Mouse (Mus musculus): ENCODE measurements at regions not wholly inside any gene's neighbourhood (a gene's known extent, or its start where the extent isn't known, plus 50 kb on each side); places are given as distances from the start of the nearest gene placed in this dataset.
A peak's percentile ranks its signal among the peaks of the same experiment; 100 is the strongest.

- no peak for DNase-seq (ENCODE audit: low spot score)
These were observed 380.3 kb upstream of the Adgrl2 start for GRCm38 (mm10) chr3:149370517-149371227.

GRCm38 (mm10) chr3:149367888-149368287 is 377.5 kb upstream of the Adgrl2 start:
- no peak for DNase-seq (ENCODE audit: low spot score)

GRCm38 (mm10) chr3:149360164-149360563 is 369.8 kb upstream of the Adgrl2 start:
- DNase-seq (ENCODE audit: low spot score): no peak

DNA sequence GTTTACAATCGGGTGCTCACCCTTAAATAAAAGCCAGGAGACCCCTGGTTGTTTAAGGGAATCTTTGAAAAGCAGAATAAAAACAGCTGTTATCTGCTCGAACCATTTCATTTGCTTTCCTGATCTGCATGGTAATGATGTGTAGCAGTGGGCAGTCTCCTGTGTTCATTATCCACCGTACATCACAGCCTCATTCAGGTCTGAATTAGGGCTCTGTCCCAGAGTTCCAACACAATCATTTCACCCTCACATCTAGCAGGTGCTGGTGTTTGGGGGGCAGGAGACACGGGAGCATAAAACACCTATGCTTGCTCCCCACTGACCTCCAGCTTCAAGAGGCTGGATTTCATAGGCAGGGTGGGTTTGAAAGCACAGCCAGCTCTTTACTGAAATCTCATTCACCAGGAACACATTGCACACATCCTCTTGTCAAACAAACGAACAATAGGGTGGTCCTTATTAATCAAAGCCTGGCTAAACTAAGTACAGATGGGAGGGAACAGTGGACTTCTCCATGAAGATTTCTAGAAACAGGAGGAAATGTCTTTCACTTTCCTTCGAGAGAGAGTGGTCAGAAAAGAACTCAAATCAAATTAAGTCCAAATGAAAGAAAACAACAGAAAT is 368.3 kb upstream of the Adgrl2 start:
- no peak for DNase-seq (ENCODE audit: low spot score)

DNA sequence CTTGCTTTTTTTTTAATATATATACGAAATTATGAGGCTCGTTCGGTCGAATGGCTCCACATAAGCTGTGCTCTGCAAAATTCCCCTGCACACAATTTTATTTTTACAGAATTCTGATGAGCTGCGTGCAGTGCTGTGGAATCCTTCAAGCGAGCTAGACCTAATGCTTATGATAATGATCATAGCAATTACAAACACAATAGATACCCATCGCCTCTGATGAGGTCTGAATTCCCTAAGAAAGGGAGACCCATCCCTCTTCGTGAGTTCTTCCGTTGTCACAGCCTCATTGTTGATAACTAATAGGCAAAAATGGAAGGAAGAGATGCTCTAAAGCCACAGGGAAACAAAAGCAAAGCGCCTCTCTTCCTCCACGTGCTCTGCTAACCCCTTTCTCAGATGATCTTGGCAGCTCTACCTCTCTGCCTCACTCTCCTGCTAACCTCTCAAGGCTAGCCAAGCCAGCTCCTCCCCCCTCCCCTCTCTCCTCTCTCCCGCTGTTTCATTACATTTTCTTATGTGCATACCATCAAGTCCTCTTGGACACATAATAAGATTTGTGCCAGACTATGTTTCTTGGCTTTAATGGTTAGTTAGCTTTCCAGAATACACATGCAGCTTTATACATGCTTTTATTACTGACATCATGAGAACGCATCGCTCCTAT is 367.7 kb upstream of the Adgrl2 start:
- DNase-seq (ENCODE audit: low spot score): no peak

DNA sequence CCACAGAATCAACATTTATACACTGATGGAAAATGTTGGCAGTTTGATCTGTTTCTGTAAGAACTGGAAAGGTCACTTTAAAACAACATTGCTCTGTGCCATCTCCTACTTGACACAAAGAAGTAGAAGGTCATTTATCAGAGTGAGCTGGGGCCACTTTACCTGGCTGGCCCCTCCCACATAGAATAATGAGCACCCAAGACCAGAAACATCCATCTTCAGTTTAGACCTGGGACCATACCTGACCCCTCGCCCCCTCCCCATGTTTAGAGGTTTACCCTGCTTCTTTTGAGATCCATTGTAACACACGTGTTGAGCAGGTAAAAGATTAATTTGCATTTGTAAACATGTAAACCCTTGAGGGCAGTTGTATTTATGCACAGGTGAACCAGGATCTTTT is 366.8 kb upstream of the Adgrl2 start:
- DNase-seq (ENCODE audit: low spot score): no peak

DNA sequence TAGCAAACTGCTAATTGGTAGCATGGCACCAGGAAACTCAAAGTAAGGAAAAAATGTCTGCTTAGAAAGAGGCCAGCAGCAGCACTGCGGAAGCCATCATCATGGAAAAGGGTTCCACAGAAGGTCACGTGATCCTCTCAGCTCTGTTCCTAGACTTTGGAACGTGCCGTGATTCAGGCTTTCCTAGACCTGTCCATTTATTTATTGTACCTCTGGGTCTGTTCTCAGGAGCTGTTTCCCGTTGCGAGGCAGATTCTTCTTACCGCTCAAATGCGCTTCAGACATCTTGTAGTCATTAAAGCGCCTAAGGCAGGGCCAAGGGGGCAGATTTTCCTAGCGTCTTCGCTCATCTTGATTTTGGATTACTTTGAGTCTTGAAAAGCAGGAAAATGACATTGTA is 365.0 kb upstream of the Adgrl2 start:
- no peak for DNase-seq (ENCODE audit: low spot score)

DNA sequence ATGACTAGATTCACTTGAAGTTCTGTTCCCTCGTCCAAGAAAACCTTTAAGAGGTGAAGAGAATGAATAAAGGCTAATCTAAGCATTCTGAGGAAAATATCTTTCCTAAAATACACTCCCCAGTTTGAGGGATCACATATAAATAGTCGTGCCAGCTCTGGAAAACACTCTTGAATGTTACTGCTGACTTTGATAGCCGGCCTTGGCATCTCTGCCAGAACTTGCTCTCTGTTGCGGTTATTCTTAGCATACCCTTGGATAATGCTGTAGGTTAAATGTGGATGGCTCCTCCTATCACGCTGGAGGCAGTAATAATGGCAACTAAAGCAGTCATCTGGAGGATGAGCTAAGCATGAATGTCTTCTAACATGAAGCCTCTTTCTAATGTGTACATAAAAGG is 363.6 kb upstream of the Adgrl2 start:
- no peak for DNase-seq (ENCODE audit: low spot score)

- DNase-seq (ENCODE audit: low spot score): no peak
These were observed 362.2 kb upstream of the Adgrl2 start for GRCm38 (mm10) chr3:149352546-149352945.

GRCm38 (mm10) chr3:149349731-149350130 is 359.4 kb upstream of the Adgrl2 start:
- DNase-seq (ENCODE audit: low spot score): no peak

DNA sequence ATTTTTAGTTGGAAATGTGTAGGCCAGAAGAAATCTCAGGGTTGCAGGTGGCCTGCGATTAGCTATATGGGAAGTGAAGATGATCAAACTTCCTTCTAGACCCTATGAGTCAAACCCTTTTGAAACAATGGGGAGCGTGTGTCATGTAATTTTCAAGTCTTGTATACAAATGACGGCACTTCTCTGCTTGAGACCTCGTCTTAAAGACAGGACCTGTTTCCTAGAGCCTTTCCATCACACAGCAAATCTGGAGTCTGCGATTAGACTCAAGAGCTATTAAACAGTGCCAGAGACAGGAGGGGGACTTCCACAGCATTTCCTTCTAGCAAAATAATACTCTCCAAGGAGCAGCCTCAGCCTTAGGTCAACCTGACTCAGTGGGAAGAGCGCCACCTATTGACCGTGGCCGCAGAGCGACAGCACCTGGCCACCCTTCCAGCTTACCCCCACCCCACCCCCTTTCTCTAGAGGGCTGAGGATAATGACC is 358.9 kb upstream of the Adgrl2 start:
- peak; percentile 32 for DNase-seq (ENCODE audit: low spot score)

GRCm38 (mm10) chr3:149348459-149348971 is 358.2 kb upstream of the Adgrl2 start:
- no peak for DNase-seq (ENCODE audit: low spot score)

DNA sequence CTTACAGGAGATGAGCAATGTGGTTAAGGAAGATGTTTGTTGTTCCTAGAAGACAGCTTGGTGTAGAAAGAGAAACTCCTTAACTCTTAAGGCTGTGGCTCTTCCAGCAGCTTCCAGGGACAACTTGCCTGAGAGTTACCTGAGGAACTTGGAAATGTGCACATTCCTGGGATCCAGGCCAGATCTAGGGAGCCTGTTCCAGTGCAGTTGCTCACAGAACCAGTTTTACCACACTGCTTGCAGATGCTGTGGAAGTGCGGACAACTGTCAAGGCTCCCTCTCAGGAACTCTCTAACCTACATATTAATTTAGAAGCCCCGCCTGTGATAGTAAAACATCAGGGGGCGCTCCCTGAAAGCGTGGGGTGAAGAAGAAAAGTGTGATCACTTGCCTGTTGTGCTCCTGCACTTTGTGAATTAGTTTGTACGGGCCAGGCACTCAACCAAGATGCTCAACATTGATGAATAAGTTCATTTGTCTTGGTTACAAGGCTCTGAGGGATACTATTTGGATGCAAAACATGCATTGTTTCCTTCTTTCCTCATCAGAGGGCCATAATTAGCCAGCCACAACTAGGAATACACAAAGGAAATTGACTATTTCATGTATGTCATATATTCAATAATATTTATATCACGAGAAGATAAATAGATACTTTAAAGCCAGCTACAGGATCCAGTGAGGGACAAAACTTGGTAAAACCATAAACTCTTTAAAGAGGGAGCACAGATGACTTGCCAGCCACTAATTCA is 357.1 kb upstream of the Adgrl2 start:
- no peak for DNase-seq (ENCODE audit: low spot score)

- no peak for DNase-seq (ENCODE audit: low spot score)
These were observed 352.2 kb upstream of the Adgrl2 start for GRCm38 (mm10) chr3:149342511-149342910.

DNA sequence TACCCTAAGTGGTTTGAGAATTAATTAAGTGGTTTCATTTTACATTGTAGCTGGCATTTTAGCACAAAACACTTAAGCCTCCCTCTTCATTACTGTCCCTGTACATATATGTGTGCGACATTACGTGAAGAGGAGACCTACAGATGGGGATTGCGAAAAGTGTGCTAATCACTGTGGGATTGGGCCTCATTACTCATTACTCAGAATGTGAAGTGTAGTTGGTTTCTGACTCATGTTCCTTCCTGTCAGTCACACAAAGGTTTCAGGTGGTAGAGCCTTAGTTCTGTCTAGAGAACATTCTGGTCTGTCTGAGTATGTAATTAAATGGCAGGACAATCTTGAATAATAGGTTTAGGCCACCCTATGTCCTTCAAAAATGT is 349.0 kb upstream of the Adgrl2 start:
- no peak for DNase-seq (ENCODE audit: low spot score)

GRCm38 (mm10) chr3:149338684-149339373 is 348.5 kb upstream of the Adgrl2 start:
- DNase-seq (ENCODE audit: low spot score): no peak

DNA sequence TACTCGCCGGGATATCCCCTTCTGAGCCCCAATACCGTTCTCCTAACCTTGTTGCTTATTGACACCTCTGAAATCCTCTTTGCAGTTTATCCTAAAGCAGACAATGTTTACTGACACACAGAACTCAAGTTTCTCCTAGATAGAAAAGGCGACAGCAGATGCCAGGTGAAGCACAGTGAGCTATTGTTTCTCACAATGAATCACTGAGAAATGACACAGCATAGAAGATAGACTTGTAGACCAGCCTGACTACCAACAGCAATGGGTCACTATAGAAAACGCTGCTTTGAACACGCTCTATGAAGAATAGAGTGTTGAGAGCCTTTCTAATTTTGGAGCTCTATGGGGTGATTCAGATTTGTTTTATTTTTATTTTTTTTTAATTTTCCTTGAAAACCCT is 344.9 kb upstream of the Adgrl2 start:
- no peak for DNase-seq (ENCODE audit: low spot score)

- DNase-seq (ENCODE audit: low spot score): no peak
These were observed 343.3 kb upstream of the Adgrl2 start for GRCm38 (mm10) chr3:149333607-149334006.

DNA sequence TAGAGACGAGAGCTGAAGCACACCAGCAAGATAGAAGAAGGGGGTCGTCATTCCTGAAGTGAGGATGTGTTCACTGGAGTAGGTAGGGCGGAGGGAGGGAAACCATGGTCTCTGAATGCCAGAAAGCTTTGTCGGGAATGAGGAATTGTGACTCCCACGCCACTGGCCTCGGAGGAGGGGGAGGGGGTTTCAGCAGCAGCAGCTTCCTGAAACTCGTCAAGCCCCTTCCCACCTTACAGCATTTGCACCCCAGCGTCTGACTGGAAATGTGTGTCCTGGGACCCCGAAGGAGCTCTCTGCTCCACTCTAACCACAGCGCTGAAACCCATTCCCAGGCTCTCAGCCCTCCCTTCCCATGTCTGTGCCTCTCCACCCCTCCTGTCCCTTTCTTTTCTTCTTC is 342.8 kb upstream of the Adgrl2 start:
- DNase-seq (ENCODE audit: low spot score): no peak

DNA sequence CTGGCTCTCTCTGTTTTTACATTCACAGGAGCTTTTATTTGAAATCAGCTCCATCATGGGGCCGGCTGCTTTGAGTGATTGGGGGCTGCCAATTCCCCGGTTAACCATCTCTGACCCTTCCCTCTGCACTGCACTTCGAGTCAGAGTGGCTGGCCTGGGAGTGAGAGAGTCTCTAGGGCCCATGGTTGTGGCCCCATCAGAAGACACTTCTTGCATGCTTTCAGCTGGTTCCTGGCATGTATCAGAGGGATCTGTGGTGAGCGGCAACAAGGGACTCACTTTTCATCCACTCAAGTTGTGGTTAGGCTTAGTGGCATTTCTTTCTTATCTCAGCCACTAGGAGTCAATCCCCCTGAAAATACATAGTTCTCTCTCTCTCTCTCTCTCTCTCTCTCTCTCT is 341.8 kb upstream of the Adgrl2 start:
- no peak for DNase-seq (ENCODE audit: low spot score)
